Mouse (Mus musculus) midbrain, embryonic 12.5 days (tissue): Measurements from ENCODE around the gene Kank1. TPM values are rescaled to one million over a fixed set of nuclear protein-coding genes. Genes with fewer than 3 reads are reported as not detected.
A peak's percentile ranks its signal among the peaks of the same experiment; 100 is the strongest.

ENCODE experiments used
- ATAC-seq: fragments of 200-750 bp; cut with Nextera tagmentation; 2 replicates; pipeline ENCODE4 v1.8.0; 2017; ENCODE audit warnings: low read depth, moderate TSS enrichment, moderate library complexity; ENCODE audit not compliant: low FRiP score
- H3K27ac ChIP-seq: fragments of 300-500 bp; sonication (generic); replicated peaks from 2 replicates; pipeline ENCODE4 v1.5.1; 2016; ENCODE audit warnings: mild to moderate bottlenecking
- H3K27me3 ChIP-seq: fragments of 300-500 bp; sonication (generic); 2 replicates; pipeline ENCODE4 v1.6.1; 2016; ENCODE audit warnings: mild to moderate bottlenecking
- H3K36me3 ChIP-seq: fragments of 300-500 bp; sonication (generic); 2 replicates; pipeline ENCODE4 v1.6.1; 2016
- H3K4me1 ChIP-seq: fragments of 300-500 bp; sonication (generic); 2 replicates; pipeline ENCODE4 v1.6.1; 2016
- H3K4me2 ChIP-seq: fragments of 300-500 bp; sonication (generic); replicated peaks from 2 replicates; pipeline ENCODE4 v1.6.1; 2016; ENCODE audit warnings: mild to moderate bottlenecking, moderate library complexity
- H3K4me3 ChIP-seq: fragments of 300-500 bp; sonication (generic); 2 replicates; pipeline ENCODE4 v1.5.1; 2016; ENCODE audit warnings: mild to moderate bottlenecking
- H3K9ac ChIP-seq: fragments of 300-500 bp; sonication (generic); replicated peaks from 2 replicates; pipeline ENCODE4 v1.6.1; 2016; ENCODE audit warnings: mild to moderate bottlenecking, moderate library complexity
- H3K9me3 ChIP-seq: fragments of 300-500 bp; sonication (generic); 2 replicates; pipeline ENCODE4 v1.6.1; 2016; ENCODE audit warnings: mild to moderate bottlenecking
- WGBS: fragments of 180-500 bp; shearing (Covaris S2); methylation state at CpG from one replicate; pipeline ENCODE4 v1.1.7; 2016; 5-methylcytosine and 5-hydroxymethylcytosine counted together
- polyA plus RNA-seq: library from polyadenylated mRNA; unstranded; fragments of >200 nt; fragmentation: Nextera tagmentation; extraction: Ambion mirVana; gene quantifications from 2 replicates; pipeline ENCODE4 v1.2.1, GENCODE M21; 2016

Gene Kank1
- polyA plus RNA-seq, 1 experiment from 2014 or later: 14.4 TPM

DNA sequence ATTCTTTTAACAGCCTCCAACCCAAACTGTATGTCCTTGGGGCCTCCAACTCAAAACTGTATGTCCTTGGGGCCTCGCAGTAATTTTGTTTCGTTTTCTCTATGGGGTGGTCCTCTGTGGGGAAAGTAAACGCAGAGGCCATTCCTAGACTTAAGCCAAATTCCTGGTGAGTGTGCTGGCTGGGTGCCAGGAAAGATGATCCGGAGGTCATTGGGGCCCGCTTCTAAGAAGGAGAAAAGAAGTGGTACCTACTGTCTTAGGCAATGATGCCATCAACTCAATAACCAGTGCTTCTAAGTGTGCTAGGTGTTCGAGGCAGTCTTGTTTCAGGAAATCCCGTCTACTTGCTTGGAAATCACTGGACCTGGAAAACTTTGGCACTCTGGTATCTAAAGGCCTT is 87.5 kb downstream of the Kank1 start:
- H3K9me3 ChIP-seq: no peaks in the 10 kb centered on the region
- H3K36me3 ChIP-seq: no peaks in the 10 kb centered on the region
- H3K27me3 ChIP-seq: no peaks in the 10 kb centered on the region
- 87% methylated on average over 7 of the region's 7 CpGs for WGBS
- H3K9ac ChIP-seq: no peak overlapping the region
- no peak overlapping the region for H3K4me2 ChIP-seq
- 0 out of 2 replicates have a peak, but pooled peaks cover 5% of the 10 kb centered on the region for H3K4me1 ChIP-seq
- no peak overlapping the region for H3K27ac ChIP-seq
- no peak overlapping the region for H3K4me3 ChIP-seq
- no peak for ATAC-seq

DNA sequence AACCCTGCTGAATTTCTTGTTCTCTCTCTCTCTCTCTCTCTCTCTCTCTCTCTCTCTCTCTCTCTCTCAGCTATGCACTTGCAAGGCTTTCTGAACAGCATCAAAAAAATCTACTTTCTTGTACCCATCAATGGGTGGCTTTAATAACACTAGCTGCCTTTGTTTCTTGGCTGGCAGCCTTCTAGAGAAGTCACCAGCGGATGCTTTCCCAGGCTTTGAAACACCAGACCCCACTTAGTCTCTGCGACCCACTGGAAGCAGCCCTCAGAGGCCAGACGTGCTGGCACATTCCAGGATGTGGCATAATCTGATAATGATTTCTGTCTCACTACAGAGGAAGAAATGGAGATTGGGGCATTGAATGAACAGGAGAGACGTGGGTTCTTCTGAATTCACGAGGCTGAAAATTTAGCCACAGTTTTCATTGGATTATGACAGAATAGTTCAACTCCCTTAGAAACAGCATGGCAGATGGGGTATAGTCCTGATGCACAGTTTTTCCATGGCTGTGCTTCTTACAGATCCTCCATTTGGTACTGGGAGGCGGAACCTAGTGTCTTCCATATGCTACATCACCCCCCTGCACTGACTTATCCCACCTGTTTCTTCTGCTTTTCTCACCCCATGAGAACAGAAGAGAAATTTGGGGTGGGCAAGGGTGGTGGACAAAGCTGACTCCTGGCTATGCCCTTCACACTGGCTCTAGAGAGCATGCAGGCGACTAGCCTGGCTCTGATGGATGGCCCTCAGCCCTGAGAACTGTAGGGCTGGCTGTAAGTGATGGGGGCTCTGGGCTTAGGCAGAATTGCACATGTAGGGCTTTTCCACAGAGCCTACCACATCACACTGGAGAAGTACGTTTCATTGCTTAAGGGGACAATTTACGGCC is 88.6 kb downstream of the Kank1 start:
- ATAC-seq: no peak

DNA sequence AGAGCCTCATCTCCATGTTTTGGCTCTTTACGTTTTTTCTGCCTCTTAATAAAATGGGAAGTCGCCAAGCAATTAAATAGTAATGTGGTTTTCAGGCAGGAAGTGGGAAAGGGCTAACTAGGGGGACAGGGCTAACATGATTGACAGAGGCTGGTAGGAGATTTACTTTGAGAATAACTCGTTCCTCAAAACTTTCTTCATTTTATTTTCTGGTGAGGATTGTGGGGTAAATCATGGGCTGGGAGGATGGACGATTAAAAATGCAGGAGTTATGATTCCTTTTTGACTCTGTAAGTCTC is 89.2 kb downstream of the Kank1 start:
- Histone ChIP-seq H3K27ac (no peak overlapping the region), H3K27me3 (no peaks in the 10 kb centered on the region), H3K36me3 (no peaks in the 10 kb centered on the region), H3K9ac (no peak overlapping the region), H3K4me3 (no peak overlapping the region), H3K4me1 (0 out of 2 replicates have a peak, but pooled peaks cover 5% of the 10 kb centered on the region), H3K9me3 (no peaks in the 10 kb centered on the region), H3K4me2 (no peak overlapping the region)
- ATAC-seq: no peak
- WGBS: 77% methylated on average over 4 of the region's 4 CpGs

More for the DNA sequence above, 88.6 kb downstream of the Kank1 start:
- Histone ChIP-seq H3K9me3 (no peaks in the 10 kb centered on the region), H3K9ac (no peak overlapping the region), H3K36me3 (no peaks in the 10 kb centered on the region), H3K27me3 (no peaks in the 10 kb centered on the region), H3K27ac (no peak overlapping the region), H3K4me1 (0 out of 2 replicates have a peak, but pooled peaks cover 5% of the 10 kb centered on the region), H3K4me2 (no peak overlapping the region), H3K4me3 (no peak overlapping the region)
- whole genome bisulfite sequencing: 78% methylated on average over 9 of the region's 9 CpGs

DNA sequence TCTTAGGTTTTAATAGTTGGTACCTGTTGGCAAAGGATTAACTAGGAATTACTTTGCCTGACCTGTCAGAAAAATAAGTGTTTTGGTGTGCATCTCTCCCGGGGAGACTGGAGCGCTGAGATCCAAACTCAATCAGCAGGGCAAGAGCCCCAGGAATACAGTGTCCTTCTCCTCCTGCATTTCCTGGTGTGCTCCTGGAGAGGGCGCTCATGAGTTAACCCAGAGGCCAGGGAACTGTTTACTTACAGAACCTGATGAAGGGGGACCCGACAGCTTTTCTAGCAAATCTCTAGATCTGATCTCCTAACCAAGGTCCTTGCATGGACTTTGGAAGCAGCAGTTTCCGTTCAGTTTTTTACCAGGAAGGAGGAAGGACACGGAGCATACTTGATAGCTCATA is 90.9 kb downstream of the Kank1 start:
- Histone ChIP-seq H3K27ac (no peak overlapping the region), H3K4me2 (no peak overlapping the region), H3K9ac (no peak overlapping the region), H3K4me3 (no peak overlapping the region), H3K27me3 (no peaks in the 10 kb centered on the region), H3K36me3 (no peaks in the 10 kb centered on the region), H3K4me1 (0 out of 2 replicates have a peak, but pooled peaks cover 5% of the 10 kb centered on the region), H3K9me3 (no peaks in the 10 kb centered on the region)
- no peak for ATAC-seq
- WGBS: 73% methylated on average over 6 of the region's 6 CpGs

DNA sequence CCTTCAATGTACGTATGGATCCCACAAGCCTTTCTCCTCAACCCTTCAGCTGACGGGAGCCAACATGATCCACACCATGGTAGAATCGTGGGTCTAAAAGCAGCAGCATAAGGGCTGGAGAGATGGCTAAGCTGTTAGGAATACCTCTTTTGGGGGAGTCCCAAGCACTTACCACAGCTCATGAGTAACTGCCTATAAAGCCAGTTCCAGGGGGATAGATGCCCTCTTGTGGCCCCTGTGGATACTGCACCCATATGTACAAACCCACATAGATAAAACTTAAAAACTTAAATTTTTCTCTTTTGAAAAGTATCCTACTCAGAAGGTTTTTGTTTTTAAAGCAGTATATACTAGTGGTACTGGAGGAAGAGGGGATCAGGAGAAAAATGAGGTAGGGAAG is 97.6 kb downstream of the Kank1 start:
- no peak for ATAC-seq
- no peak overlapping the region for H3K9ac ChIP-seq
- no peaks in the 10 kb centered on the region for H3K27me3 ChIP-seq
- no peak overlapping the region for H3K4me2 ChIP-seq
- no peaks in the 10 kb centered on the region for H3K36me3 ChIP-seq
- H3K4me1 ChIP-seq: no peaks in the 10 kb centered on the region
- H3K27ac ChIP-seq: no peak overlapping the region
- 63% methylated on average over 3 of the region's 3 CpGs for WGBS
- H3K4me3 ChIP-seq: no peak overlapping the region
- no peaks in the 10 kb centered on the region for H3K9me3 ChIP-seq

DNA sequence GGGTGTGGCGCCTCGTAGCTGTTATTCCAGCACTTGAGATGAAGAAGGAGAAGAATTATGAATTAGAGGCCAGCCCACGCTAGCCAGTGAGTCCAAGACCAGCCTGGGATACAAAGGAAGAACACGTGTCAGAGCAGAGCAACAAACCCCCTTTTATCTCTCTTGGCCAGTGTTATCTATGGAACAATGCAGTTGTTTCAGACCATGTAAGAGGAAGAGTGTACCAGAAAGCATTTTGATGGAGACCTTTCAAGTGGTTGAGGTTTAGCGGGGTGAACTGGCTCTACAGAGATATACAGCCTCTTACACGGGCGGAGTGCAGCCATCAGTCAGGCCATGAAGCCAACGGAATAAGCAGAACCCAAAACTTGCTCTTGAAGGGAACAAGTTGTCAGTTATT is 100.0 kb downstream of the Kank1 start:
- Histone ChIP-seq H3K27me3 (no peaks in the 10 kb centered on the region), H3K36me3 (no peaks in the 10 kb centered on the region)
- ATAC-seq: no peak

DNA sequence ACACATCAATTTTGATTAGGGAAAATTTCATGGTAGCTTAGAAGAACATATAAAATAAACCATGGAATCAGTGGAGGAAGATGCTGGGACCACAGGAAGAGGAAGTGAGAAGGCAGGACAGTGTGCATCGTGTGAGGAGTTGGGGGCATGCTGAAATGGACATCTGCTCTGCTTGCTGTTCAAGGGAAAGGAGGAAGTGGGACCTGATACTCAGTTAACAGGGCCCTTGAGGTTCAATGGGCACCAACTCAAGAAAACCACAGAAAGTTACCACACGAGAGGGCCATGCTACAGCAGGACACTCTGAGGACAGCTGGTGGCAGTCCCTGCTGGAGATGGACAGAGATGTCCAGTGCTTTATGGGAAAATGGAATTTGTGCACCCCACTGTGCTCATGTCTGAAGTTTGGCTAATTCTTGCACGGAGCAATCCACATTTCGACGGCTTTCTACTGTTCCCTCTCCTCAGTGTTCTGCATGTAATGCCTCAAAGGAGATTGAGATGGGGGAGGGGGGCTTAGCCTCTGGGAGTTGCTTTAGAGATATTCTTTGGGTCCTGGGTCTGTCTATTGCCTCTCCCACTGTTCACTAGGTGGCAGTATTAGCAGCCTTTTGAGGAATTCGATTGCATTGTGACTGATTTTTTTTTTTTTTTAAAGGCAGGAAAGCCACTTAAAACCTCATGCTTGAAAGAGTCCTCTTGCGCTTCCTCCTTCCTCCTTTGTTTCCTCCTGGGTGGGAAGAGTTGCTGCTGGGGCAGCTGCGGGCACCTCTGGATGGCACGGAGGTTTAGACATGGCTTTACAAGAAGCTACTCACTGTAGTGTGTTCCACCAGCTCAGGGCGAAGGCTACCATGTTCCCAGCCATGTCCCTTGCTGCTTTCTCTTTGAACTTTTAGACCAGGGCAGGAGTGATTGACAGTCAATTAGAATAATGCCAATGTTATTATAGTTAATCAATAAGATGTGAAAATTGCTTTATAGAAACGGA is 104.2 kb downstream of the Kank1 start:
- no peak overlapping the region for H3K4me2 ChIP-seq
- ATAC-seq: peak; percentile 82
- peaks cover 2% of the 10 kb centered on the region for H3K4me1 ChIP-seq
- peaks cover 3% of the 10 kb centered on the region; the same call in 1 of the 2 replicates for H3K27me3 ChIP-seq
- H3K4me3 ChIP-seq: no peak overlapping the region
- no peaks in the 10 kb centered on the region for H3K36me3 ChIP-seq
- no peaks in the 10 kb centered on the region for H3K9me3 ChIP-seq
- 0 out of 2 replicates have a peak overlapping the region, but pooled peaks have one; percentile 17 for H3K9ac ChIP-seq
- 37% methylated on average over 11 of the region's 11 CpGs for WGBS
- no peak overlapping the region for H3K27ac ChIP-seq

More for the DNA sequence above, 100.0 kb downstream of the Kank1 start:
- WGBS: 92% methylated on average over 8 of the region's 8 CpGs
- H3K27ac ChIP-seq: no peak overlapping the region
- H3K9me3 ChIP-seq: no peaks in the 10 kb centered on the region
- no peak overlapping the region for H3K4me2 ChIP-seq
- H3K4me1 ChIP-seq: peaks cover 2% of the 10 kb centered on the region; the same call in 1 of the 2 replicates
- no peak overlapping the region for H3K4me3 ChIP-seq
- H3K9ac ChIP-seq: no peak overlapping the region

DNA sequence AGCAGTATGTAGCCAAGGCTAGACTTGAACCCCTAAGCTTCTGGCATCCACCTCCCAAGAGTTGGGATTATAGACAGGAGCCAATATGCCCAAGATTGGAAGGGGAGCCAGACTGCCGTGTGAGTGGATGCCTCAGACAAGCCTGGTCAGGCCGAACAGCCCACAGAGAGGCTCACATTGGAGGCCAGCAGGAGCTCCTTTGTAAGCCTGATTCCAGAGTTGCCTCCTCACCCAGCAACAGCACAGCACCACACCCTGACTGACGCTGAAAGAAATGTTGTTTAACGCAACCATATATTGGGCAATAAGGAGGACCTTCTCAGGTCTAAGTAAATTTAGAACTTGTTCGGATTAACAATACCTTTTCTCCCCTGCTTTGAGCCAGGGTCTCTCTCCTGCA is 105.3 kb downstream of the Kank1 start:
- WGBS: 79% methylated on average over 5 of the region's 5 CpGs
- ATAC-seq: no peak

DNA sequence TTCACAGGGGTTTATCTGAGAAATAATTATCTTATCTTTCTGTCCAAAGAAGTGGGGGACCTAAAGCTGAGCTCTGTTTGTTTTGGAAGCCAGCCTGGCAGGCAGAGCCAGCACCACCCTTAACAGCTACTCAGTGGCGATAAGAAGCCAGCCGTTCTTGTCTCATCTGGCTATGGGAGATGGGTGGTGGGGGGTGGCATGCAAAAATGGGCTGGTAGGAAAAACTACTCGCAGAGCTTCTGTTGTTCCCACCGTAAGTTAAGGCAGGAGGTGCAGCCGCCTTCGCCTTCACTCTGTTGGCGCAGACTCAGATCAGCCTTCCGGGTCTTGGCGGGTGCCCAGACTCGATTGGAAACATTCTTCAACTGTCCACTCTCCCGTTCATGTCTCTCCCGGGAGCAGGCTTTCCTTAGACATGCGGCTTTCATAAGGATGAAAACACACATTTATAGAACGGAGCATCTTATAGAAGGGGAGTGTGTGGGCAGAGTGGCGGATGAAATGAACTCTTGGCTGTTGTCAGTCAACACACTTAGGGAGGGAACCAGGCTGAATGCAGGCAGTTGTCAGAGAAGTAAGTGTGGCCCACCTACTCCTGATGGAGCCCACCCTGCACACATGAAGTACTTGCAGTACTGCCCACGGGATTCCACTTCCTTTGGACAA is 107.0 kb downstream of the Kank1 start:
- H3K9me3 ChIP-seq: no peaks in the 10 kb centered on the region
- H3K9ac ChIP-seq: no peak overlapping the region
- no peak overlapping the region for H3K27ac ChIP-seq
- ATAC-seq: no peak
- WGBS: 78% methylated on average over 16 of the region's 16 CpGs
- no peaks in the 10 kb centered on the region for H3K36me3 ChIP-seq
- H3K4me1 ChIP-seq: peaks cover 2% of the 10 kb centered on the region
- H3K4me3 ChIP-seq: no peak overlapping the region
- H3K4me2 ChIP-seq: no peak overlapping the region
- peaks cover 3% of the 10 kb centered on the region; the same call in 1 of the 2 replicates for H3K27me3 ChIP-seq

More for the DNA sequence above, 105.3 kb downstream of the Kank1 start:
- peaks cover 3% of the 10 kb centered on the region; the same call in 1 of the 2 replicates for H3K27me3 ChIP-seq
- H3K36me3 ChIP-seq: no peaks in the 10 kb centered on the region
- no peak overlapping the region for H3K4me3 ChIP-seq
- no peaks in the 10 kb centered on the region for H3K9me3 ChIP-seq
- peaks cover 2% of the 10 kb centered on the region for H3K4me1 ChIP-seq
- no peak overlapping the region for H3K4me2 ChIP-seq
- H3K9ac ChIP-seq: no peak overlapping the region
- no peak overlapping the region for H3K27ac ChIP-seq

DNA sequence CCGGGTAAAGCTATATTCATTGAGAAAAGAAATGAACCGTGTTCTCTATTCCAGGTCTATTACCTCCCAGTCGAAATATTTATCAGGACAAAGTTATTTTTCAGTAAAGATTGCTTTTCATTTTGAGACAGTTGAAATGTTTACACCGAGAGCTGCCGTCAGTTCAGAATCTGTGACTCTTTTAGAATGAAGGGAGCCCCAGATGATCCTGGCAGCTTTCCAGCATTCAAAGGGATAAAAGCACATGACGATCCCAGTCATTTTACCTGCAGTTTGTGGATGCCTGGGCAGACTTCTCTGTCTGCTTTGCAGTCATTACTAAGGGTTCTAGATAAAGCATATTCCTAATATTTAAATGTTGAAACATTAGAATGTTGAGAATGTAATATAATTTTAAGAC is 107.6 kb downstream of the Kank1 start:
- no peak overlapping the region for H3K9ac ChIP-seq
- peaks cover 3% of the 10 kb centered on the region; the same call in 1 of the 2 replicates for H3K27me3 ChIP-seq
- H3K4me2 ChIP-seq: no peak overlapping the region
- H3K27ac ChIP-seq: no peak overlapping the region
- H3K4me1 ChIP-seq: peaks cover 2% of the 10 kb centered on the region
- ATAC-seq: no peak
- WGBS: 70% methylated on average over 6 of the region's 6 CpGs
- no peaks in the 10 kb centered on the region for H3K9me3 ChIP-seq
- no peak overlapping the region for H3K4me3 ChIP-seq
- H3K36me3 ChIP-seq: no peaks in the 10 kb centered on the region

DNA sequence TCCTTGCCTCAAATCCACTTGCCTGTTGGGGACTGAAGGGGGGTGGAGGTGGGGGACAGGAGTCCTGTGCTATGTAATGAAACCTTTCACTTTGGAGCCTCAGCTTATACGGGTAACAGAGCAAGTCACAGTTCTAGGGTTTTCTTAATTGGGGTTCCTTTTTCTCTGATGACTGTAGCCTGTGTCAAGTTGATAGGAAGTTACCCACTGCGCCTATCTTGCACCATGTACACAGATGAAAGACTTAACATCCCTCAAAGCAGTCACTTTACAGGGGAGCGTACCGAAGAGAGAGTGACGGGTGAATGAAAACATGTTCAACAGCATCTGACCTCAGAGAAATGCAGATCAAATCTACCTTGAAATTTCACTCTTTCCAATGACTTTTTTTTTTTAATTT is 109.2 kb downstream of the Kank1 start:
- Histone ChIP-seq H3K9ac (no peak overlapping the region), H3K9me3 (no peaks in the 10 kb centered on the region), H3K27ac (no peak overlapping the region), H3K27me3 (peaks cover 3% of the 10 kb centered on the region; the same call in 1 of the 2 replicates), H3K4me1 (peaks cover 2% of the 10 kb centered on the region), H3K4me3 (no peak overlapping the region), H3K4me2 (no peak overlapping the region), H3K36me3 (no peaks in the 10 kb centered on the region)
- no peak for ATAC-seq
- 91% methylated on average over 5 of the region's 5 CpGs for WGBS
